Comparison of ENCODE assay signal across 22 mouse cellular contexts in the genomic region with DNA sequence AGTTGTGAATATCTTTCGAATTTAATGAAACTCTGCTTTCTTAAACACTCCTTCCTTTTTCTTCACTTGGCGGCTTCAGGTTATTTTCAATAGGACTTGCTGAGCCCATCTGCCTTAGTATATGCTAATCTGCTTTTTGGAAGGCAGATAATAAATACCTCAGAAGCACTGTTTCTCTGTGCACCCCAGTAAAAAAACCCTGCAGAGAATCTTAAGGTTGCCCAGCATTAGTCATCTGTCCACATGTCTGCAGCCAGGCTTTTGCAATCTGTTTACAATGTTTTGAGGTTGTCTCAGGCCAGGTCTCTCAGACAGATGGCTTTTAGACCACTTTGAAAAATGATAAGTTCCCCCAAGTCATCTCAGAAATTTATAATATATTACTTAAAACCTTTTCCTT.
DNase-seq lines count a peak whose midpoint lies in the region; ATAC-seq lines count a peak whose summit lies in the region.
"Had no signal": no experiment of that assay in that cellular context is flagged by ENCODE, and none has a peak within 500 bp of the region (broad histone marks: within the 10 kb centered on the region; RNA-seq: fewer than 3 reads in every experiment).

No protein-coding gene starts in this region.

- WGBS in hindbrain, embryonic 16.5 days: 80% methylated on average over 2 of the region's 2 CpGs
- 73% methylated on average over 2 of the region's 2 CpGs for WGBS in hindbrain, embryonic 13.5 days

- ATAC-seq in hindbrain, embryonic 16.5 days: peak; percentile 64; the same call in 1 of the 2 replicates
- no peak for ATAC-seq in hindbrain, embryonic 13.5 days (ENCODE audit: low FRiP score)
- ATAC-seq: forebrain, embryonic 16.5 days; lung, postnatal 0 days; midbrain, embryonic 16.5 days had no signal

- H3K9ac ChIP-seq in hindbrain, embryonic 16.5 days (ENCODE audit: low read depth, low read length): no peak overlapping the region
- no peak overlapping the region for H3K9ac ChIP-seq in hindbrain, embryonic 13.5 days
- H3K9ac ChIP-seq: stomach, embryonic 15.5 days had no signal

- H3K4me1 ChIP-seq in hindbrain, embryonic 16.5 days (ENCODE audit: control insufficient read depth, insufficient read depth, low read depth, low read length): no peaks in the 10 kb centered on the region
- H3K4me1 ChIP-seq in hindbrain, embryonic 13.5 days (replicated peaks): no peaks in the 10 kb centered on the region
- H3K4me1 ChIP-seq: embryonic facial prominence, embryonic 10.5 days; heart, embryonic 10.5 days; limb, embryonic 10.5 days; stomach, embryonic 15.5 days had no signal

- no peak overlapping the region for H3K4me2 ChIP-seq in hindbrain, embryonic 16.5 days (ENCODE audit: low read length)
- H3K4me2 ChIP-seq in hindbrain, embryonic 13.5 days: no peak overlapping the region
- H3K4me2 ChIP-seq: stomach, embryonic 15.5 days had no signal

- no peaks in the 10 kb centered on the region for H3K27me3 ChIP-seq in hindbrain, embryonic 16.5 days (replicated peaks; ENCODE audit: control insufficient read depth, insufficient read depth, low read length)
- H3K27me3 ChIP-seq in hindbrain, embryonic 13.5 days: no peaks in the 10 kb centered on the region
- H3K27me3 ChIP-seq: stomach, embryonic 15.5 days had no signal

- no peak overlapping the region for H3K27ac ChIP-seq in hindbrain, embryonic 16.5 days (ENCODE audit: low read depth, low read length)
- no peak overlapping the region for H3K27ac ChIP-seq in hindbrain, embryonic 13.5 days
- H3K27ac ChIP-seq: embryonic facial prominence, embryonic 10.5 days; heart, embryonic 10.5 days; kidney, postnatal 0 days; left cerebral cortex, adult 2 months; limb, embryonic 10.5 days; macrophage; stomach, embryonic 15.5 days had no signal

- no peaks in the 10 kb centered on the region for H3K9me3 ChIP-seq in hindbrain, embryonic 16.5 days (ENCODE audit: control insufficient read depth, low read length)
- peaks cover under 1% of the 10 kb centered on the region; the same call in 1 of the 2 replicates for H3K9me3 ChIP-seq in hindbrain, embryonic 13.5 days
- H3K9me3 ChIP-seq: embryonic facial prominence, embryonic 10.5 days; heart, embryonic 10.5 days; limb, embryonic 10.5 days; stomach, embryonic 15.5 days had no signal

- no peaks in the 10 kb centered on the region for H3K36me3 ChIP-seq in hindbrain, embryonic 16.5 days (ENCODE audit: control insufficient read depth, insufficient read depth, low read length)
- H3K36me3 ChIP-seq in hindbrain, embryonic 13.5 days: no peaks in the 10 kb centered on the region
- H3K36me3 ChIP-seq: embryonic facial prominence, embryonic 10.5 days; heart, embryonic 10.5 days; limb, embryonic 10.5 days; stomach, embryonic 15.5 days had no signal

- H3K4me3 ChIP-seq in hindbrain, embryonic 16.5 days (ENCODE audit: low read length): no peak overlapping the region
- H3K4me3 ChIP-seq in hindbrain, embryonic 13.5 days: no peak overlapping the region
- H3K4me3 ChIP-seq: embryonic facial prominence, embryonic 10.5 days; heart, embryonic 10.5 days; left cerebral cortex, adult 2 months; limb, embryonic 10.5 days; stomach, embryonic 15.5 days had no signal

- peak; percentile 7 for DNase-seq in adrenal gland, postnatal 14 days
- DNase-seq in brain, adult 2 months (ENCODE audit: low read depth, low spot score): peak; percentile 69
- DNase-seq in cerebellum, adult 9-11 months: peak; percentile 37
- DNase-seq in gastrocnemius, postnatal 25 days: no peak
- DNase-seq in heart, adult 8-10 months (ENCODE audit: low spot score): no peak
- no peak for DNase-seq in gastrocnemius, adult 18-20 months (ENCODE audit: low spot score)
- DNase-seq: kidney, adult 2 months; layer of hippocampus, adult 9-11 months; liver; thymus, postnatal 25 days had no signal

Comparison
In these comparisons a context has a peak if more than half of its experiments do, and no peak if none do; other contexts are left out.
1. DNase-seq: peak in adrenal gland, postnatal 14 days (single experiment), brain, adult 2 months (single experiment) and cerebellum, adult 9-11 months (single experiment); none in gastrocnemius, postnatal 25 days (single experiment), heart, adult 8-10 months (single experiment) and gastrocnemius, adult 18-20 months (single experiment).